Mouse (Mus musculus) cerebellum, postnatal 4 days (tissue): Measurements from ENCODE around the gene Ier3.

Source experiments
- DNase-seq, 2 experiments: peaks; one replicate each; pipeline ENCODE4 v3.0.0; 2022; ENCODE audit warnings: low spot score in 2 of 2, mixed read lengths in 1 of 2

Ier3 gene

DNA sequence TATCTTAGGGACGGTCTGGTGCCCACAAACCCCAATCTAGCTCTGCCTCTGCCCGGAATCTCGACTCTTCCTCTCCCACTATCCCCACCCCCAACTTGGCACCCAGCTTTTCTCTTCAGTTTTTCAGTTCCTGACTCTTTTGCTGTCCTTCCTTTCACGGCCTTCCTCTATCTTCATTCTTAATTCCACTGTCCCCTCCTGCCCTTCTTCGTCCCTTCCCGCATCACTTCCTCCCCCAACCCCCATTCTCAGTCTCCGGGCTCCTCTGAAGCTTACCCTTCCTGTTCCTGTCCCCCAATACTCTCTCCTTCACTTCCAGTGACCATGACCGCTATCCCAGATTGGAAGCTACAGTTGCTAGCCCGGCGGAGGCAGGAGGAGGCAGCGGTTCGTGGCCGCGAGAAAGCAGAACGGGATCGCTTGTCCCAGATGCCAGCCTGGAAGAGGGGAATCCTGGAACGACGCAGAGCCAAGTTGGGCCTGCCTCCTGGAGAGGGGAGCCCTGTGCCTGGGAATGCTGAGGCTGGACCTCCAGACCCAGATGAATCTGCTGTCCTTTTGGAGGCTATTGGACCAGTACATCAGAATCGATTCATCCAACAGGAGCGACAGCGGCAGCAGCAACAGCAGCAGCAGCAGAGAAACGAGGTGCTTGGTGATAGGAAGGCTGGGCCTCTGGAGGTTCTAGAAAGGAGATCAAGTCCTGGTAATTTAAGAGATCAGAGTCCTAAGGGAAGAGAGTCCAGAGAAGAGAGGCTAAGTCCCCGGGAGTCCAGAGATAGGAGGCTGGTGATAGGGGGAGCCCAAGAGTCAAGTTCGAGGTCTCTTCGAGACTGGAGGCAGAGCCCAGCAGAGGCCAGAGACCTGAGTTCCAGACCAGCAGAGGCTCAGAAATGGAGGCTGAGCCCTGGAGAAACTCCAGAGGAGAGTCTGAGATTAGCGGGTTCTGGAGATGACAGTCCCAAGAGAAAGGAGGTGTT, 45.7 kb downstream of the Ier3 start:
- DNase-seq, result no peak

DNA sequence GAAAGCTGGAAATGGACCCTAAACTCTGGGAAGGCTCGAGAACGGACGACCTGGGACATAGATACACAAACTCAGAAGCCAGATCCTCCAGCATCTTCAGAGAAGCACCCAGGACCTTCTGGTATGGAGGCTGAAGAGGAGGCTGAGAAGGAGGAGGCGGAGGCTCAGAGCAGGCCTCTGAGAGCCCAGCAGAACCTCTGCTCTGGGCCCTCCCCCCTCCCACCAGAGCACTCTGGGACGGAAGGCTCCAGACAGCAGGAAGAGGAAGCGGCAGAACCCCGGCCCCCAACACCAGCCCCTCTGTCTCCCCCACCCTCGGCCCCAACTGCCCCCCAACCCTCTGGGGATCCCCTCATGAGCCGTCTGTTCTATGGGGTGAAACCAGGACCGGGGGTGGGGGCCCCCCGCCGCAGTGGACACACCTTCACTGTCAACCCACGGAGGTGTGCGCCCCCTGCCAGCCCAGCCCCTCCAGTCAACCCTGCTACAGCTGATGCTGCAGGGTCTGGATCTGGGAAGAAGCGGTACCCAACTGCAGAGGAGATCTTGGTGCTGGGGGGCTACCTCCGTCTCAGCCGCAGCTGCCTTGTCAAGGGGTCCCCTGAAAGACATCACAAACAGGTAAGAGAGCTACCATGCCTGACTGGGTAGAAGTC, 46.8 kb downstream of the Ier3 start:
- DNase-seq, result no peak

- DNase-seq, result no peak
Observed at GRCm38 (mm10) chr17:35868961-35869345, 47.5 kb downstream of the Ier3 start.

DNA sequence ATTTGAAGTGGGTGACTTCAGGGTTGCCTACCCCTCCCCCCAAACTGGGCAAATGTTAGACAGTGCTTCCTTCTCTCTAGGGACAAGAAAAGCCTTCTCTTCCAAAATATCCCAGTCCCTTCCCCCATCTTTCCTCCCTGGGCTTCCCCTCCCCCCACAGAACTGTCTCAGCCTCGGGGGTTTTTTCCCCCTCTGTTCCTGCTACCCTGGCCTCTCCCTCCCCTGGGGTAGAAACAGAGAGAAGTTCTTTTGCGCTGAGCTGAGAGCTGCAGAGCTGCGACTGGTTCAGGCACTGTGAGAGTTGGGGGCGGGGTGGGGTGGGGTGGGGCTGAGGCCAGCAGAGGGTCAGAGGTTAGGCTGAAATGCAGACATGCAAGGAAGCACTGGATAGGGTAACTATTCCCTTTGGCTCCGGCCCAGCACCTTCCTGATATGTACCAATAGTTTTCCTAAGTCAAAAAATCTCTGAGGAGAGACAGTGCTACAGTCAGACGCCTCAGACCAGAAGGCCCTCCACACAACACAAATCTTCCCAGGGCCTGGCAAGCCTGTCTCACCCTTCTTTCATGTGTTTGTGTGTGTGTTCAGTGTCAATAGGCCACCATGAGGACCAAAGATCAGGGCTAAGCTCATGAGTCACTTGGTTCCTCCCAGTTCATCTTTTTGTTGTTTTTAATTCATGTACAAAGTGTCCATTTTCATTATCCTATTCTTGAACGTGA, 48.0 kb downstream of the Ier3 start:
- DNase-seq, result no peak

- DNase-seq, result no peak
Observed at GRCm38 (mm10) chr17:35870151-35870883, 48.8 kb downstream of the Ier3 start.

GRCm38 (mm10) chr17:35870884-35871696, 49.6 kb downstream of the Ier3 start:
- DNase-seq, result peak in 1 of 2 experiments; percentile 38
